Comparison of ENCODE assay signal across 19 mouse cellular contexts in the genomic region with DNA sequence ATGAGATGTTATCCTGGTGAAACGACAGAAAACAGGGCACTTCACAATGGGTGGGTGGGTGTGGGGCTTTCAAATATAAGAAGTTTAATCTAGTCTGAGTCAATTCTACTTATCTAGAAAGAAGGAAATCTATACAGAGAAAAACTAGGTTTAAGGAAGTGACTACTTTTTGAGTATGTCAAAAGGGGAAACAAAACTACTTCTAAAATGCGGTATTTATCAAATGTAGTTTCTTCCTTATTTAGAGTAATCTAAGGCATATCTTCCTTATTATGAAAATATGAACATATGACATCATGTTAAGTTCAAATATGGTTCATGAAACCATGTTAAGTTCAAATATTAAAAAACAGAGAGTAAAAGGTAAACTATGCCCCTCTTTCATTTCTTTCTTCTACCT. TPM values are rescaled to one million over a fixed set of nuclear protein-coding genes. Genes with fewer than 3 reads are reported as not detected.
A peak's percentile ranks its signal among the peaks of the same experiment; 100 is the strongest.
DNase-seq lines count a peak whose midpoint lies in the region; ATAC-seq and TF ChIP-seq lines count a peak whose summit lies in the region.
"Had no signal": no experiment of that assay in that cellular context is flagged by ENCODE, and none has a peak within 500 bp of the region (broad histone marks: within the 10 kb centered on the region; RNA-seq: fewer than 3 reads in every experiment).

No protein-coding gene starts in this region.

- no peak for TF ChIP-seq POLR2A in bone marrow macrophage, adult 2 months (IDR thresholded peaks at IDR 0.05; ENCODE audit: borderline replicate concordance, low read depth, low read length)

- 62% methylated on average over 2 of the region's 2 CpGs for WGBS in heart, embryonic 13.5 days
- WGBS in forebrain, embryonic 15.5 days = 79% methylated on average over 2 of the region's 2 CpGs

- no peak for TF ChIP-seq CTCF in bone marrow macrophage, adult 2 months (IDR thresholded peaks at IDR 0.05; ENCODE audit: low read depth, low read length)

- H3K27me3 ChIP-seq in heart, embryonic 13.5 days (replicated peaks) = no peaks in the 10 kb centered on the region
- no peaks in the 10 kb centered on the region for H3K27me3 ChIP-seq in forebrain, embryonic 15.5 days
- H3K27me3 ChIP-seq: embryonic facial prominence, embryonic 15.5 days; hindbrain, embryonic 13.5 days; intestine, embryonic 15.5 days had no signal

- ATAC-seq in heart, embryonic 13.5 days (ENCODE audit: extremely low read depth, insufficient number of reproducible peaks, low FRiP score, low TSS enrichment) = no peak
- ATAC-seq in megakaryocyte, adult 5-6 weeks (ENCODE audit: poor library complexity, severe bottlenecking) = peak; percentile 84
- ATAC-seq in erythroblast, adult 5-6 weeks (replicated peaks; ENCODE audit: low FRiP score, poor library complexity, severe bottlenecking) = no peak
- no peak for ATAC-seq in forebrain, embryonic 15.5 days (replicated peaks)
- ATAC-seq: forebrain, postnatal 0 days; intestine, embryonic 15.5 days had no signal

- H3K4me1 ChIP-seq in heart, embryonic 13.5 days = no peaks in the 10 kb centered on the region
- H3K4me1 ChIP-seq in bone marrow macrophage, adult 2 months (ENCODE audit: control insufficient read depth, insufficient read depth, low read length) = peaks cover 11% of the 10 kb centered on the region
- no peaks in the 10 kb centered on the region for H3K4me1 ChIP-seq in forebrain, embryonic 15.5 days
- H3K4me1 ChIP-seq: embryonic facial prominence, embryonic 15.5 days; hindbrain, embryonic 13.5 days; intestine, embryonic 15.5 days had no signal

- no peak overlapping the region for H3K4me2 ChIP-seq in heart, embryonic 13.5 days
- no peak overlapping the region for H3K4me2 ChIP-seq in forebrain, embryonic 15.5 days (replicated peaks)
- H3K4me2 ChIP-seq: embryonic facial prominence, embryonic 15.5 days; hindbrain, embryonic 13.5 days; intestine, embryonic 15.5 days had no signal

- H3K9me3 ChIP-seq in heart, embryonic 13.5 days = no peaks in the 10 kb centered on the region
- H3K9me3 ChIP-seq in forebrain, embryonic 15.5 days = no peaks in the 10 kb centered on the region
- H3K9me3 ChIP-seq: embryonic facial prominence, embryonic 15.5 days; hindbrain, embryonic 13.5 days; intestine, embryonic 15.5 days had no signal

- peak overlapping the region; percentile 39; the same call in 1 of the 2 replicates for H3K27ac ChIP-seq in heart, embryonic 13.5 days (replicated peaks)
- peak overlapping the region; percentile 34 for H3K27ac ChIP-seq in bone marrow macrophage, adult 2 months (ENCODE audit: insufficient read depth, low read depth, low read length)
- H3K27ac ChIP-seq in forebrain, embryonic 15.5 days (replicated peaks) = no peak overlapping the region
- H3K27ac ChIP-seq: embryonic facial prominence, embryonic 15.5 days; hindbrain, embryonic 13.5 days; intestine, embryonic 15.5 days had no signal

- H3K4me3 ChIP-seq in heart, embryonic 13.5 days = no peak overlapping the region
- H3K4me3 ChIP-seq in bone marrow macrophage, adult 2 months (ENCODE audit: insufficient read depth, low read length) = no peak overlapping the region
- H3K4me3 ChIP-seq in forebrain, embryonic 15.5 days = no peak overlapping the region
- H3K4me3 ChIP-seq: embryonic facial prominence, embryonic 15.5 days; hindbrain, embryonic 13.5 days; intestine, embryonic 15.5 days had no signal

- no peaks in the 10 kb centered on the region for H3K36me3 ChIP-seq in heart, embryonic 13.5 days
- no peaks in the 10 kb centered on the region for H3K36me3 ChIP-seq in forebrain, embryonic 15.5 days
- H3K36me3 ChIP-seq: embryonic facial prominence, embryonic 15.5 days; hindbrain, embryonic 13.5 days; intestine, embryonic 15.5 days had no signal

- no peak for DNase-seq in heart, postnatal 4 days
- DNase-seq in A20 (ENCODE audit: low read depth, low spot score) = peak; percentile 1
- no peak for DNase-seq in thymus, postnatal 14 days
- DNase-seq: adrenal gland, postnatal 10 days; cerebellum, adult 11-12 months; cerebellum, adult 9-11 months; cerebellum, postnatal 36 days; embryo, embryonic 11 days; gastrocnemius, postnatal 14 days; heart, postnatal 10 days had no signal

- H3K9ac ChIP-seq in heart, embryonic 13.5 days = no peak overlapping the region
- no peak overlapping the region for H3K9ac ChIP-seq in forebrain, embryonic 15.5 days (replicated peaks)
- H3K9ac ChIP-seq: embryonic facial prominence, embryonic 15.5 days; forebrain, postnatal 0 days; hindbrain, embryonic 13.5 days; intestine, embryonic 15.5 days had no signal

RNA-seq across cellular contexts. Expression of a gene that starts 4.2 kb away (rescaled TPM):
- 31.6 and 36.5 TPM in 2 replicates for polyA plus RNA-seq in heart, embryonic 13.5 days (2015; fragmentation: Nextera tagmentation; extraction: Ambion mirVana)
- total RNA-seq in heart, postnatal 4 days (2021) = 10 to 100 TPM; 45.2 to 49.0 TPM
- polyA plus RNA-seq in bone marrow macrophage, adult 2 months (2012; ENCODE audit: insufficient read depth, insufficient read length, missing spikeins) = 517 and 550 TPM in 2 replicates
- 0.07 and 0.56 TPM in 2 replicates for total RNA-seq in megakaryocyte, adult 5-6 weeks (2015)
- total RNA-seq in megakaryocyte, adult 5-6 weeks (2017) = not detected in 2 replicates
- total RNA-seq in erythroblast, adult 5-6 weeks (2015; ENCODE audit: low replicate concordance) = not detected in 2 replicates
- 1.4 TPM in 1 of 2 replicates, not detected in the other for total RNA-seq in erythroblast, adult 5-6 weeks (2017; ENCODE audit: low replicate concordance)
- 10.4 and 11.8 TPM in 2 replicates for polyA plus RNA-seq in forebrain, embryonic 15.5 days (2015; fragmentation: Nextera tagmentation; extraction: Ambion mirVana)

Comparison
In these comparisons a context has a peak if more than half of its experiments do, and no peak if none do; other contexts are left out.
1. RNA of a gene that starts 4.2 kb away (total RNA-seq): 45.2 to 49.0 TPM in heart, postnatal 4 days; 1.4 TPM in erythroblast, adult 5-6 weeks and 0.07 to 0.56 TPM in megakaryocyte, adult 5-6 weeks; every median in the first group is over 10 times any median in the second.